Mouse (Mus musculus) telencephalon, adult 2 months (tissue): Measurements from ENCODE around the gene Supt6.
A peak's percentile ranks its signal among the peaks of the same experiment; 100 is the strongest.
"Not testable (repeated sequence)": the region's sequence is repeated elsewhere in the genome, so short reads cannot be mapped to it uniquely, and the experiment has no call there.

Experiments
- DNase-seq: peaks from one replicate; pipeline ENCODE4 v3.0.0-alpha.2; 2011; ENCODE audit warnings: low read depth, low spot score

Gene Supt6

GRCm38 (mm10) chr11:78223586-78223985 lies 22.2 kb downstream of the Supt6 start:
- no peak for DNase-seq

GRCm38 (mm10) chr11:78215709-78216317 lies 30.0 kb downstream of the Supt6 start:
- peak; percentile 16 for DNase-seq

- no peak for DNase-seq
Observed at GRCm38 (mm10) chr11:78213086-78213817, 32.5 kb downstream of the Supt6 start.

DNA sequence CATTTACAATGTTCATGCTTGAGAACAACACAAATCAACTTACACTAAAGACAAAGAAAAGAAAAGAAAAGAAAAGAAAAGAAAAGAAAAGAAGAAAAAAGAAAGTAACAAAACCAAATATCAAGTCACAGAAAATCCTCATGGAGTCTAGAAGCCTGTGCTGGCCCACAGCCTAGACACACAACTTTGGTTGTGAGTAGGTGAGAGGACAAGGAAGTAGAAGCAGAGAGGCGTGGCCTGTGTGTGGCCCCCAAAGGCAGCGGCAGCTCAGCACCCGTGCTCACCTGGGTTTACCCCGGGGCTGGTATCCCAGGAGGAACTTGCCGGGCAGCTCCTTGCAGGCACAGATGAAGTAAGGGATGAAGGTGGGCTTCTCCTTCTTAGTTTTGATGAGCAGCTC lies 34.3 kb downstream of the Supt6 start:
- no peak for DNase-seq

DNA sequence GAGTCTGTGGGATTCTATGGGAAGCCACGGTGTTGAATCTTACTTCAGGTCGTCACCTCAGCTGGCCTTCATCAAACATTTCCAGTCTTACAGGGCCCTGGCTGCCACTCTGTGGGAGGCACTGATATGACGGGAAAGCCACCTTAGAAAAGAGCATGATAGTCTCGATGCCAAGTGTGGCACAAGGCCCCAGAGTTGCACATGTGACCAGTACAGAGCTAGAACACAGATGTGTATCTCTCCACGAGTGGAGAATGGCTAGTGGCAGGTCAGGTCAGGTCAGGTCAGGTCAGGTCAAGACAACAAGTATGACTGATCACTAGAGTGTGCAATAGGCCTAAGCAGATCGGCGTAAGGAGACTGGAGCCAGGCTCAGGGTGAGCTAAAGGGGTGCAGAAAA lies 35.2 kb downstream of the Supt6 start:
- no peak for DNase-seq

DNA sequence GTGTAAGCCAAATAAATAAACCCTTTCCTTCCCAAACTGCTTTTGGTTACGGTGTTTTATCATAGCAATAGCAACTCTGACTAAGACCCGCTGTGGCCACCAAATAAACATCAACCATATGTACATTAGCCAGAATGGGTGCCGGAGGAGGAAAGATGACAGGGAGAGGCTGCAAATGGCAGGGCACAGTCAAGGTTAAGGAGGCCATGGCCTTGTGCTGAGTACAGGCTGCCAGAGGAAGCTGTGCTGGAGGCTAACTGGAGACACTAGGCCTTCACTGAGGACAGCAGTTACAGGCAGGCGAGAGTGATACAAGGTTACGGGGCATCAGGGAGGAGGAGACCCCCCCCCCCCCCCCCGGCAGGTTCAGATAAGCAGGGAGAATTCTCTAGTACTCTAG lies 35.9 kb downstream of the Supt6 start:
- DNase-seq: no peak

- DNase-seq: no peak
Observed at GRCm38 (mm10) chr11:78207190-78207589, 38.6 kb downstream of the Supt6 start.

- DNase-seq: no peak
Observed at GRCm38 (mm10) chr11:78205361-78206206, 40.2 kb downstream of the Supt6 start.

GRCm38 (mm10) chr11:78204287-78204686 lies 41.5 kb downstream of the Supt6 start:
- DNase-seq: no peak

DNA sequence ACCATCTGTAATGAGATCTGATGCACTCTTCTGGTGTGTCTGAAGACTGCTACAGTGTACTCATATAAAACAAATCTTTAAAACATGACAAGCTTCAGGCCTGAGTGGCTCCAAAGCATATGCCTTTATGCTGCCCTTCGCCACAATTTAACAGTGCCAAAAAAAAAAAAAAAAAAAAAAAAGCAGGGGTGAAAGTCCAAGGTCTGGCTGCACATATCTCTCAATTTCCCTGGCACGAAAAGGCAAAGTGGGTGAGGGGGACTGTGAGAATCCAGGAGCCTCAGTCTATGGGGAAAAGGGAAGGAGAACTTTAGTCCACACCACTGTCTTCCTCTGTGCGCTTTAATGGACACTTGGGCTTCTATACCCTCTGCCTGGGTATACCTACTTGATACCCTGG lies 43.4 kb downstream of the Supt6 start:
- no peak for DNase-seq

DNA sequence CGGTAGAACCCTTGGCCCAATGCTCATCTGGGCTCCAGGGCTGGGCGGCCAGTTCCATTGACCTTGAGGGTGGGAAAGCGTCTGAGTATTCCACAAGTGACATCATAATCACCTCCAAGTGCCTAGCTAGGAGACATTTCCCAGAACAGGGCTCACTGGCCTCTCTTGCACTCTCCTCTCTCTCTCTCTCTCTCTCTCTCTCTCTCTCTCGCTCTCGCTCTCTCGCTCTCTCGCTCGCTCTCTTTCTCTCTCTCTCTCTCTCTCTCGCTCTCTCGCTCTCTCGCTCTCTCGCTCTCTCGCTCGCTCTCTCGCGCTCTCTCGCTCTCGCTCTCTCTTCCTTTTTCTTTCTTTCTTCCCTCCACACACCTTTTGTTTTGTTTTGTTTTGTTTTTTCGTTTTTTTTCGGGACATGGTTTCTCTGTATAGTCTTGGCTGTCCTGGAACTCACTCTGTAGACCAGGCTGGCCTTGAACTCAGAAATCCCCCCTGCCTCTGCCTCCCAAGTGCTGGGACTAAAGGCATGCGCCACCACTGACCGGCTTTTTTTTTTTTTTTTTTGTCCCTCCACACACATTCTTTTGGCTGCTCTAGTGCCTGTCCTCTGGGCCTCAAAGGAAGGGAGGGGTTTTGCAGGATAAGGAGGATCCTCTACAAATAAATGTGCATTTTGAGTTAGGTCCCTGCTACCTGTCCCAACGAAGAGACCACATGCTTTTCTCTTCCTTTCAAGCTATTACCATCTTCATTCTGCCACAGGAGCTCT lies 50.5 kb downstream of the Supt6 start:
- DNase-seq: no peak

GRCm38 (mm10) chr11:78194411-78195100 lies 51.2 kb downstream of the Supt6 start:
- no peak for DNase-seq

DNA sequence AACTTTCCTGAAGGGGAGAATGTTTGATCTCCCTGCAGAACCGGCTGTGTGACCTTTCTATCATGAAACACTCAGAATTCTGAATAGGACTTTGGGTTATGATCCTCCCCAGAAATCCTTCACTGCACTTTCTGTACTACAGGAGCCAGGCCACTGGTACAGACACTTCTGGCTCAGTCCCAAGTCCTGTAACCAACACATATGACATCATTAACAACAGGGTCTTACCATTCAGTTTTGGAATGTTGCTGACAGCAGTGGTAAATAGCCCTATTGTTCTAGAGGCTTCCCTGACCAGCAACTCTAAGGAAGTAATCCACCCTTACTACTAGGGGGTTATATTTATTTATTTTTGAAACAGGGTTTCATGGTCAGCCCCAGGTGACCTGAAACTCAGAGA lies 52.7 kb downstream of the Supt6 start, which contains the start of gene Proca1:
Gene Proca1, plus strand, starts transcription at position 280 of the 400 bp plus-strand sequence.
- no peak for DNase-seq

DNA sequence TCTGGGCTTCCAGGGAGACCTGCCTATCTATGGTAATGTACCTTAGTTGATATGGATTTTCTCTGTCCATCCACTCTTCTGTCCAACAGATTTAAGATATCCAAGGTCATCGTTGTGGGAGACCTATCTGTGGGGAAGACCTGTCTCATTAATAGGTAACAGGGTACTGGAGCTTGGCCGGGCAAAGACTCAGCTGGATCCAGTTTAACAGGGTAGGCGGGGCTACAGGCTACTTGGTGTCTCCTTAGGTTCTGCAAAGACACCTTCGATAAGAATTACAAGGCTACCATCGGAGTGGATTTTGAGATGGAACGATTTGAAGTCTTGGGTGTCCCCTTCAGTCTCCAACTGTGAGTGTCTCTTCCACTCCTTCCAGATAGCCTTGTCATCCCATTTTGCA lies 55.7 kb downstream of the Supt6 start:
- no peak for DNase-seq

- no peak for DNase-seq
Observed at GRCm38 (mm10) chr11:78189234-78190040, 56.4 kb downstream of the Supt6 start.

DNA sequence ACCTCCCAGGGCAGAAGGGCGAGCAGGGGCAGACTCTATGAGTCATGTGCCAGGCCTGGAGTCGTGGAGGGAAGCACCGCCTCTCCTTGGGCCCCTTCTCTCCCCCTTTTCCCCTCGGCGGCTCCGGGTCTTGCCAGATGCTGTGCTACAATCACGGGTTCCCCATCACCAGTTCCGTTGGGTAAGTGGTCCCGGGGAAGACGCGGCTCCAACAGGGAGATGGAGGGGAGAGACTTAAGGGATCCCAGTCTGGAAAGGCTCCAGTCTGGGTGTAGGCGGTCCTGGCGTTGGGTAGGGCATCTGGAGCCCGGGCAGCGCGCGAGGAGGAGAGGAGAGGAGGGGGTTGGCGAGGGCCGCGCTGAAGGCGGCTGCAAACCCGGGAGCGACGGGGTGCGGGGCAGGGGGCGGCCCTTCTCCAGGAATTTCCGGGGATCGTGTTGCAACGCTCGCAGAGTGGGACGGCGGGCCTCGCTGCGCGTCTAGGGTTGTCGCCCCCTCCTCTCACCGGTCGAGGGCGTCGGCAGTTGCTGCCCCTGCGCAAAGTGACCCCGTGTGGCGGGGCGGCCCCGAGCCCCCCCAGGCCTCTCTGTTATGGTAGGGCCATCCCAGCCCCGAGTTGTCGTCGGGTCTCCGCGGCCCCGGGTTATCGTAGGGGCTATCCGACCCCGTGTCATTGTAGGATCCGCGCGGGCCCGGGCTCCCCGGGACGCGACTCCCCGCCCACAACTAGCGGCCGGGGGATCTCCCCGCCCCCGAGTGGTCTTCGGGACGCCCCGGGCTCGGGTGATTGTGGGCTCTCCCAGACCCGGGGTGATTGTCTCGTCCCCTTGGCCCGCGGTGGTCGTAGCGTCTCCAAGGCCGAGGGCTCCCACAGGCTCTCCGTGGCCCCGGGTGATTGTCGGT lies 57.2 kb downstream of the Supt6 start, which contains the start of gene Rab34:
Gene Rab34, plus strand, starts transcription at position 100 of the 903 bp plus-strand sequence.
- DNase-seq: no peak

- not testable (repeated sequence) for DNase-seq
Observed at GRCm38 (mm10) chr11:78184702-78185101, 61.1 kb downstream of the Supt6 start.

DNA sequence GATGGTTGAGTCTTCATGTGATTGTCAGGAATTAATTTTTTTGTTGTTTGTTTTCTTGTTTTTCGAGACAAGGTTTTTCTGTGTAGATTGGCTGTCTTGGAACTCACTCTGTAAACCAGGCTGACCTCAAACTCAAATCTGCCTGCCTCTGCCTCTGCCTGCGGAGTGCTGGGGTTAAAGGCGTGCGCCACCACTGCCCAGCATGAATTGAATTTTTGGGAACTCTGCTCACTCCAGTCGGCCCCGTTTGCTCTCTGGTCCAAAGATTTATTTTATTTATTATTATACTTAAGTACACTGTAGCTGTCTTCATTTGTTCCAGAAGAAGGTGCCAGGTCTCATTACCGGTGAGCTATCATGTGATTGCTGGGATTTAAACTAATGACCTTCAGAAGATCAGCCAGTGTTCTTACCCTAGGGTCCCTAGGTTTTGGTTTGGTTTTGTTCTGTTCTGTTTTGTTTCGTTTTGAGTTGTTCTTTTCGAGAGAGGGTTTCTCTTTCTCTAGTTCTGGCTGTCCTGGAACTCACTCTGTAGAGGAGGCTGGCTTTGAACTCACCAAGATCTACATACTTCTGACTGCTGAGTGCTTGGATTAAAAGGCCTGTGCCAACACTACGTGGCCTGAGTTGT lies 61.8 kb downstream of the Supt6 start:
- no peak for DNase-seq
